In the genomic region with DNA sequence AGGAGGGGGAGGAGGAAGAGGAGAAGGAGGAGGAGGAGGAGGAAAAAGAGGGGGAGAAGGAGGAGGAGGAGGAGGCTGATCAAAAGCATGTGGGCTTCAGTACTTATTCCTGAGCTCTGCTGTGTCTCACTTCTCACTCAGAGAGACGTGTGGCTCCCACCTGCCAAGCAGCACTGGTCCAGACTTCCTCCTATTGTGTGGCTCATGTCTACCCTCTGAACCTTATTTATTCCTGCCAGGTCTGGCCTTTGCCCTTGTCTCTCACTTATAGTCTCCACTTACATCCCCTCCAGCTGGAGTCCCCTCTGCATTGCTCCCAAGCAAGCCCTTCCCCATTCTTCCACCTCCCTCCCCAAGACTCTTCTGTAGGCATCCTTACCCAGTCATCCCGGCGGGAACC, we compare ENCODE assay signal across 25 mouse cellular contexts.
DNase-seq lines count a peak whose midpoint lies in the region; ATAC-seq lines count a peak whose summit lies in the region.
"Had no signal": no experiment of that assay in that cellular context is flagged by ENCODE, and none has a peak within 500 bp of the region (broad histone marks: within the 10 kb centered on the region; RNA-seq: fewer than 3 reads in every experiment).

No protein-coding gene starts in this region.

- no peak for ATAC-seq in hindbrain, embryonic 14.5 days (ENCODE audit: low FRiP score)
- 0 out of 2 replicates have a peak, but pooled peaks have one; percentile 58 for ATAC-seq in lung, embryonic 16.5 days (ENCODE audit: low read depth)
- peak; percentile 44; the same call in 1 of the 2 replicates for ATAC-seq in limb, embryonic 11.5 days (ENCODE audit: insufficient number of reproducible peaks, low FRiP score, low TSS enrichment, low read depth)
- no peak for ATAC-seq in forebrain, embryonic 11.5 days (replicated peaks; ENCODE audit: low FRiP score)
- ATAC-seq in forebrain, embryonic 13.5 days = no peak
- ATAC-seq: forebrain, embryonic 15.5 days; intestine, postnatal 0 days; Patski had no signal

- no peak overlapping the region for H3K4me3 ChIP-seq in hindbrain, embryonic 10.5 days
- no peak overlapping the region for H3K4me3 ChIP-seq in hindbrain, embryonic 14.5 days (replicated peaks; ENCODE audit: low read length)
- no peak overlapping the region for H3K4me3 ChIP-seq in lung, embryonic 16.5 days (ENCODE audit: low read length)
- no peak overlapping the region for H3K4me3 ChIP-seq in embryonic facial prominence, embryonic 10.5 days
- no peak overlapping the region for H3K4me3 ChIP-seq in limb, embryonic 11.5 days (ENCODE audit: low read depth, low read length)
- H3K4me3 ChIP-seq in forebrain, embryonic 11.5 days (ENCODE audit: low read depth, low read length) = no peak overlapping the region
- H3K4me3 ChIP-seq in forebrain, embryonic 13.5 days = no peak overlapping the region
- H3K4me3 ChIP-seq: forebrain, embryonic 10.5 days; forebrain, embryonic 15.5 days; heart, embryonic 12.5 days; heart, embryonic 15.5 days; hindbrain, embryonic 15.5 days had no signal

- DNase-seq in hindbrain, embryonic 10.5 days (ENCODE audit: low spot score) = peak; percentile 18
- no peak for DNase-seq in hindbrain, embryonic 14.5 days (ENCODE audit: low spot score)
- no peak for DNase-seq in lung, postnatal 25 days (ENCODE audit: low spot score)
- peak; percentile 50 for DNase-seq in embryonic facial prominence, embryonic 10.5 days (ENCODE audit: low spot score)
- DNase-seq in limb, embryonic 11.5 days (ENCODE audit: low spot score) = peak; percentile 49
- no peak for DNase-seq in forebrain, embryonic 11.5 days (ENCODE audit: low spot score)
- DNase-seq: adrenal gland, adult 8-10 months; adrenal gland, postnatal 25 days; cerebellum, adult 11-12 months; cerebellum, adult 9-10 months; cerebellum, postnatal 14 days; gastrocnemius, postnatal 25 days; heart, adult 18-20 months; heart, postnatal 10 days; heart, postnatal 36 days had no signal

- H3K36me3 ChIP-seq in hindbrain, embryonic 10.5 days = no peaks in the 10 kb centered on the region
- H3K36me3 ChIP-seq in hindbrain, embryonic 14.5 days (replicated peaks; ENCODE audit: control insufficient read depth, insufficient read depth) = no peaks in the 10 kb centered on the region
- H3K36me3 ChIP-seq in lung, embryonic 16.5 days (ENCODE audit: control insufficient read depth, insufficient read depth, low read length) = no peaks in the 10 kb centered on the region
- no peaks in the 10 kb centered on the region for H3K36me3 ChIP-seq in embryonic facial prominence, embryonic 10.5 days (replicated peaks)
- H3K36me3 ChIP-seq in limb, embryonic 11.5 days (ENCODE audit: control insufficient read depth, insufficient read depth, low read length) = no peaks in the 10 kb centered on the region
- no peaks in the 10 kb centered on the region for H3K36me3 ChIP-seq in forebrain, embryonic 11.5 days (ENCODE audit: control insufficient read depth, insufficient read depth, low read length)
- H3K36me3 ChIP-seq in forebrain, embryonic 13.5 days (ENCODE audit: poor library complexity, severe bottlenecking) = no peaks in the 10 kb centered on the region
- H3K36me3 ChIP-seq: forebrain, embryonic 15.5 days; heart, embryonic 12.5 days; heart, embryonic 15.5 days; hindbrain, embryonic 15.5 days had no signal

- H3K9me3 ChIP-seq in hindbrain, embryonic 10.5 days = no peaks in the 10 kb centered on the region
- no peaks in the 10 kb centered on the region for H3K9me3 ChIP-seq in hindbrain, embryonic 14.5 days (ENCODE audit: control insufficient read depth, low read length)
- H3K9me3 ChIP-seq in lung, embryonic 16.5 days (ENCODE audit: control insufficient read depth, low read length) = no peaks in the 10 kb centered on the region
- H3K9me3 ChIP-seq in embryonic facial prominence, embryonic 10.5 days = no peaks in the 10 kb centered on the region
- no peaks in the 10 kb centered on the region for H3K9me3 ChIP-seq in limb, embryonic 11.5 days (ENCODE audit: control insufficient read depth, low read length)
- no peaks in the 10 kb centered on the region for H3K9me3 ChIP-seq in forebrain, embryonic 11.5 days (ENCODE audit: control insufficient read depth, low read length)
- H3K9me3 ChIP-seq in forebrain, embryonic 13.5 days (replicated peaks) = no peaks in the 10 kb centered on the region
- H3K9me3 ChIP-seq: forebrain, embryonic 10.5 days; forebrain, embryonic 15.5 days; G1E; heart, embryonic 12.5 days; heart, embryonic 15.5 days; hindbrain, embryonic 15.5 days had no signal

- no peaks in the 10 kb centered on the region for H3K27me3 ChIP-seq in hindbrain, embryonic 10.5 days (ENCODE audit: insufficient read depth, poor library complexity, severe bottlenecking)
- no peaks in the 10 kb centered on the region for H3K27me3 ChIP-seq in hindbrain, embryonic 14.5 days (ENCODE audit: control insufficient read depth, insufficient read depth, low read length)
- H3K27me3 ChIP-seq in lung, embryonic 16.5 days (ENCODE audit: control insufficient read depth, insufficient read depth, low read depth, low read length) = no peaks in the 10 kb centered on the region
- no peaks in the 10 kb centered on the region for H3K27me3 ChIP-seq in embryonic facial prominence, embryonic 10.5 days (replicated peaks; ENCODE audit: low read depth, poor library complexity, severe bottlenecking)
- no peaks in the 10 kb centered on the region for H3K27me3 ChIP-seq in limb, embryonic 11.5 days (ENCODE audit: control insufficient read depth, insufficient read depth, low read length)
- no peaks in the 10 kb centered on the region for H3K27me3 ChIP-seq in forebrain, embryonic 11.5 days (ENCODE audit: control insufficient read depth, insufficient read depth, low read length)
- no peaks in the 10 kb centered on the region for H3K27me3 ChIP-seq in forebrain, embryonic 13.5 days
- H3K27me3 ChIP-seq: forebrain, embryonic 15.5 days; heart, embryonic 12.5 days; heart, embryonic 15.5 days; hindbrain, embryonic 15.5 days; Patski had no signal

- WGBS in hindbrain, embryonic 10.5 days = 71% methylated on average over 3 of the region's 3 CpGs
- 67% methylated on average over 3 of the region's 3 CpGs for WGBS in hindbrain, embryonic 14.5 days
- 61% methylated on average over 3 of the region's 3 CpGs for WGBS in lung, embryonic 16.5 days
- 57% methylated on average over 3 of the region's 3 CpGs for WGBS in embryonic facial prominence, embryonic 10.5 days
- WGBS in limb, embryonic 11.5 days = 45% methylated on average over 3 of the region's 3 CpGs
- WGBS in forebrain, embryonic 11.5 days = 62% methylated on average over 3 of the region's 3 CpGs
- WGBS in forebrain, embryonic 13.5 days = 70% methylated on average over 3 of the region's 3 CpGs

- no peak overlapping the region for H3K9ac ChIP-seq in hindbrain, embryonic 14.5 days
- H3K9ac ChIP-seq in lung, embryonic 16.5 days (ENCODE audit: low read length) = no peak overlapping the region
- no peak overlapping the region for H3K9ac ChIP-seq in limb, embryonic 11.5 days (ENCODE audit: low read length)
- no peak overlapping the region for H3K9ac ChIP-seq in forebrain, embryonic 11.5 days (ENCODE audit: low read length)
- no peak overlapping the region for H3K9ac ChIP-seq in forebrain, embryonic 13.5 days
- H3K9ac ChIP-seq: forebrain, embryonic 15.5 days; heart, embryonic 12.5 days; heart, embryonic 15.5 days; hindbrain, embryonic 15.5 days had no signal

- no peak overlapping the region for H3K4me2 ChIP-seq in hindbrain, embryonic 14.5 days (replicated peaks)
- no peak overlapping the region for H3K4me2 ChIP-seq in lung, embryonic 16.5 days (ENCODE audit: low read depth, low read length)
- H3K4me2 ChIP-seq in limb, embryonic 11.5 days (ENCODE audit: low read depth, severe bottlenecking) = no peak overlapping the region
- H3K4me2 ChIP-seq in forebrain, embryonic 11.5 days (ENCODE audit: low read depth, low read length, severe bottlenecking) = no peak overlapping the region
- no peak overlapping the region for H3K4me2 ChIP-seq in forebrain, embryonic 13.5 days
- H3K4me2 ChIP-seq: forebrain, embryonic 15.5 days; heart, embryonic 12.5 days; heart, embryonic 15.5 days; hindbrain, embryonic 15.5 days had no signal

- H3K4me1 ChIP-seq in hindbrain, embryonic 10.5 days (replicated peaks) = peaks cover 26% of the 10 kb centered on the region; the same call in 1 of the 2 replicates
- H3K4me1 ChIP-seq in hindbrain, embryonic 14.5 days (replicated peaks; ENCODE audit: control insufficient read depth, insufficient read depth, low read length) = peaks cover 9% of the 10 kb centered on the region; the same call in 1 of the 2 replicates
- H3K4me1 ChIP-seq in lung, embryonic 16.5 days (replicated peaks; ENCODE audit: control insufficient read depth, insufficient read depth, low read length) = peaks cover 9% of the 10 kb centered on the region
- H3K4me1 ChIP-seq in embryonic facial prominence, embryonic 10.5 days = peaks cover 30% of the 10 kb centered on the region
- peaks cover 9% of the 10 kb centered on the region; the same call in 1 of the 2 replicates for H3K4me1 ChIP-seq in limb, embryonic 11.5 days (ENCODE audit: control insufficient read depth, insufficient read depth, low read length)
- 0 out of 2 replicates have a peak, but pooled peaks cover 2% of the 10 kb centered on the region for H3K4me1 ChIP-seq in forebrain, embryonic 11.5 days (replicated peaks; ENCODE audit: control insufficient read depth, insufficient read depth, low read length)
- peaks cover 10% of the 10 kb centered on the region for H3K4me1 ChIP-seq in forebrain, embryonic 13.5 days

- H3K27ac ChIP-seq in hindbrain, embryonic 10.5 days = no peak overlapping the region
- H3K27ac ChIP-seq in hindbrain, embryonic 14.5 days = no peak overlapping the region
- no peak overlapping the region for H3K27ac ChIP-seq in lung, embryonic 16.5 days (ENCODE audit: low read length)
- H3K27ac ChIP-seq in embryonic facial prominence, embryonic 10.5 days (replicated peaks) = no peak overlapping the region
- no peak overlapping the region for H3K27ac ChIP-seq in limb, embryonic 11.5 days (replicated peaks; ENCODE audit: low read depth, low read length)
- no peak overlapping the region for H3K27ac ChIP-seq in forebrain, embryonic 11.5 days (ENCODE audit: low read depth, low read length)
- no peak overlapping the region for H3K27ac ChIP-seq in forebrain, embryonic 13.5 days
- H3K27ac ChIP-seq: forebrain, embryonic 10.5 days; forebrain, embryonic 15.5 days; heart, embryonic 15.5 days; hindbrain, embryonic 15.5 days had no signal

Comparison
In these comparisons a context has a peak if more than half of its experiments do, and no peak if none do; other contexts are left out.
1. DNase-seq: peak in hindbrain, embryonic 10.5 days (single experiment), embryonic facial prominence, embryonic 10.5 days (single experiment) and limb, embryonic 11.5 days (single experiment); none in hindbrain, embryonic 14.5 days (single experiment), lung, postnatal 25 days (single experiment) and forebrain, embryonic 11.5 days (single experiment).
2. ATAC-seq: peak in lung, embryonic 16.5 days (single experiment) and limb, embryonic 11.5 days (single experiment); none in hindbrain, embryonic 14.5 days (single experiment), forebrain, embryonic 11.5 days (single experiment) and forebrain, embryonic 13.5 days (single experiment).